Mouse (Mus musculus) spleen, adult 18-20 months (tissue): ENCODE results near the gene Crybg1.

Experiments
- DNase-seq, 2 experiments: peaks; one replicate each; pipeline ENCODE4 v3.0.0; 2022; ENCODE audit warnings: mixed read lengths in 2 of 2

Crybg1 gene

DNA sequence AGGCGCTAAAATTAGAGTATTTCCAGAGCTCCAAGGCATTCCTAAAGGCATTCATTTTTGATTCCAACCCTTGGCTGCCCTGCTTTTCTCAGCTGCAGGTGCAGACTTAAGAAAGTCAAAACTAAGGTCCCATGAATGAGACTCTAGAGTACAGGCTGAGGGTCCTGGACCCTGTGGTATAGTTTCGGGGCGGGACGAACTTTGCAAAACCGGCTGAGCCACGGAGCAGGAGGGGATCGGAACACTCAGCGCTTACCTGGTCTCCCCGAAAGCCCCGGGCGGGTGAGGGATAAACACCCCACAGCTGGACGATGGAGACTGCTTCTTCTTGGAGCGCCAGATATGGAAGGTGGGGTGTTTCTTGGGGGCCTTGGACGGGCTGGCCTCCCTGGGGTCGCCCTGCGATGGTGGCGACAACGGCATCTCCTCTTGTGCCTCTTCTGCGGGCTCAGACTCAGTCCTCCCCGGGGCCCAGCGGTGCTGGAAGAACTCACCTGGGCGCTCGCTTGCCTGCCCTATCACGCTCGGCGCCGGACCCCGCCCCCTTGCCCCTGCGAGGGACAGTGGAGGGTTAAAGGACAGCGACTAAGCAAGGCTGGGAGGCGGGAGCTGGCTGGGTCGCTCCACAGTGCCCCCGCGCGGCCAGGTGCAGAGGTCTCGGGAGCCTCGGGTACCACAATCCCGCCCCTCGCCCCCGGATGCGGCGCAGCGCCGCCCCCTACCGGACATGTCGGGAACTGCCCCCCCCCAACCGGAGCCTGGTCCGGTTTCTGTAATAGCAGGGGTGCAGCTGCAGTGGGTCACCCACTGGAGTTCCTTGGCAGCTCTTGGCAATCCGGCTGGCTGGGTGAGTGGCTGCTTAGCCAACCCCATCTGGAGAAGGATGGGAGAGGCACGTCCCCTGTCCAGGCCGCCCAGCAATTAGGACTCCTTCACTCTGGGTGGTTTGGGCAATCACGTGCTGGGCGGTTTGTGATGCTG, at the start of gene Crybg1:
Gene Crybg1 (minus strand): TSS at position 517 of the 981 bp plus-strand sequence.
- DNase-seq = peak; percentile 23 to 49

DNA sequence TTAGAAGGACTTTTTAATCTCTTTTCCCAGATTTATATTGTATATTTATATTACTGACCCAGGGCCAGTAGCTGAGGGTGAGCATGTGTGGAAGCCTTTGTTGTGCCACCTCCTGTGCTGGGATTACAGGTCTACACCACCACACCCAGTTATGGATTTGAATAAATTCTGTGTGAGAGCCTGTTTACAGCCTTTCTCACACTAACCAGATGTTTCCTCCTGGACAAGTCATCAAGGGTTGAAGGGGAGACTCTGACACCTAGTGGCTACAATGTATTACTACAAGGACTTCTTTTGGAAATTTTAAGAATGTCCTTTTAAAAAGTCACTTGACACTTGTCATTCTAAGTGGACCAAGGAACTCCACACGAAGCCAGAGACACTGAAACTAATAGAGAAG, 28.7 kb upstream of the Crybg1 start:
- no peak for DNase-seq

DNA sequence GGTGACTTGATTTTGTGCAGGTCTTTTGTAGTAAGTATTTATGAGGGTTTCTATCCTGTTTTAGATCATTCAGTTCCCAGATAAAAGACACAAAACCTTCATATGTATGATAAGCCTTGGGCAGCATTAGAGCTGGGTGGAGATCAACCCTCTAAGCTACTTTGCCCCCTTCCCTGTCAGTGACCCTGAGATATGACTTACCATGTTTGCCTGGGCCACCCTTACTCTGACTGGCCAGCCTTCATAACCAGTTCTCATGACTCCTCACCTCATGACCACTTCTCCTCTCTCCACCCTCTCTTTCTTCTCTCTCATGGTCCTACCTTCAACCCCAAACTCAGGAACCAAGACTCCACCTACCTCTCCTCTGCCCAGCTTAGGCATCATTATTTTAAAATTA, 27.9 kb upstream of the Crybg1 start:
- DNase-seq = no peak

DNA sequence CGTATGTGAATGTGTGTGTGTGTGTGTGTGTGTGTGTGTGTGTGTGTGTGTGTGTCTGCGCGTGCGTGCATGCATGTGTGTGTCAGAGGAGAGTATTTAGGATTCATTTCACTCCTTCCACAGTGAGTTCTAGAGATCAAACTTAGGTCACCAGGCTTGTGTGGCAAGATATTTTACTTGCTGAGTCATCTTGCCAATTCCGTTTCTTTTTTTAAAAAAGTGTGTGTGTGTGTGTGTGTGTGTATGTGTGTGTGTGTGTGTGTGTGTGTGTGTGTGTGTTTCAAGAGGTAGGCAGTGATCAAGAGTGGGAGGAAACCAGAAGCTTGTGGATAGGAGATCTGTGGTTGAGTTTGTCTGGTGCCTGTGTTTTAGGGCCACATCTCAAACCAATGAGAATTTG, 27.5 kb upstream of the Crybg1 start:
- no peak for DNase-seq

DNA sequence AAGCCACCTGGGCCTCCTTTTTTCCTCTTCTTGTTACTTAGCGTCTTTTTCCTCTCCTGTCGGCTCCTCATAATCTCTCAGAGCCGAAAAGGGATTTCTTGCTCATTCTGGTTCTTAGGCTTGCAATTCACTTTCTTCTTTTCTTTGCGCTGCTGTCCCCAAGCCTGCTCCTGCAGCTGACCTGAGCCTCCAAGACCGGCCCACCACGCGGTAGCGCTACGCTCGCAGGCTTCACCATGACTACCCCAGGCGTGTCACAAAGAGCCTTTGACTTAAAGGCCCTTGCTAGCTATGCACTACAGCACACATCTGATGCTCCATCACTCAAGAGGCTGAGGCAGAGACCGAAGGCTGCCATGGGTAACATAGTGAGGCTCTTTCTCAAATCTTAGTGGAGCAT, 21.5 kb upstream of the Crybg1 start:
- DNase-seq = no peak

DNA sequence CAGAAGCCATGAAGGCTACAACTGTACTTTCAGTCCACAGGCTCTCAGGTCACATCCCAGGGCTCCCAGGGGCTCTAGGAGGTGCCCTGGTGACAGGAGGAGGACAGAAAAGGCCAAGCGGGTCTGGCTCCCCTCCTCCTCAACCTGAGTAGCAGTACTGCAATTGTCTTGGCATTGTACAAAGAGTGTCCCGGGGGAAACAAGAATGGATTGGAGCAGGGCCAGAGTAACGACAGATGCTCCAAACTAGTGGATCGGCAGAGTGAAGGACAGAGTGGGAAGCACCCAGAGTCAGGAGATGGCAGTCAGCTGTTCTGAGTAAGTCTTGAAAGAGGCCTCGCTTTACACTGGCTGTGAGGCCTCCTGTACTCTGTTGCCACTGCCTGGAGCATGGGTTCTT, 18.4 kb upstream of the Crybg1 start:
- DNase-seq = no peak

DNA sequence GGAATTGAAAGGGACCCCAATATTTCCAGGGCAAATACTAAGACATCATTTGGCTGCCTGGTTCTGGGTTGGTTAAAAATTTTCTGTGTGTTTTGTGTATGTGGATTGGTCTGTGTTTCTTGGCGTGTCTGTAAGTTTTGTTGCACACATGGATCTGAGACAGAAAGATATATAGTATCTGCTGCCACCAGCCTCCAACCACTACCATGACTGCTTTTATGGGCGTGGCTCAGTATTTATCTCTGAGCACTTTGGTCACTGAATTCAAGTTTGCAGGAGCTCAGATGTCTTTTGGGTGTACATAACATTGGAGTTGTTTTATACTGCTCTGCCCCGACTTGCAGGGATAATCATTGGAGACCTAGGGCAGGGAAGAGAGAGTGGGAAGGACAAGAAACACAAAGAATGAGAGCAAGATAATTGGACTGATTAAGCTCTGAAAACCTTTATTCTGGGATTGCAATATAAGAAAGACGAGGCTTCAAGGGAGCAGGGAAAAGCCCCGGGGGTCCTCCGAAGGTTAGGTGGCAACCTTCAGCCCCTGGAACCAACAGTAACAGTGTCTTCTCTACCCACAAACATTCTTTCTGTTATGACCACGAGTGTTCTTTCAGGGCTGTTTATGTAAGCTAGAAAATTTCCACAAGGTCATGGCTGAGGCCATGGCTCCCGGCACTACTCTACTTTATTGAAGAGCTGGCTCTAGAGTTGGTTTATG, 15.8 kb upstream of the Crybg1 start:
- DNase-seq = no peak

DNA sequence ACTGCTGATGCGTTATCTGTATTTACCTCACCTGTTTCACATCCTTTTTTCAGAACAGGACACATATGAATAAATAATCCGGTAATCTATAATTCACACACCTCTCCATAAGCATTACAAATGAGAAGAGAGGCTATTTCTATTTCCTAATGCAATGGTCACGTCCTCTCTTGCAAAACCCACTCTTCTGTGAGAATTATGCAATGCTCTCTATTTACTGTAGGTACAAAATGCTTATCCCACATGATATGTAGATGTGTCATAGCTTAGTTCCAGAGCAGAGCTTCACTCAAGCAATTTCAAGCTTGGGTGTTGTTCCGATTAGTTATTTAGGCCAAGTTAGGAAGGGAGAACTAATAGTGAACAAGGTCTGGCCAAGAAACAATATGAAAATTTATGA, 14.4 kb upstream of the Crybg1 start:
- DNase-seq = no peak

DNA sequence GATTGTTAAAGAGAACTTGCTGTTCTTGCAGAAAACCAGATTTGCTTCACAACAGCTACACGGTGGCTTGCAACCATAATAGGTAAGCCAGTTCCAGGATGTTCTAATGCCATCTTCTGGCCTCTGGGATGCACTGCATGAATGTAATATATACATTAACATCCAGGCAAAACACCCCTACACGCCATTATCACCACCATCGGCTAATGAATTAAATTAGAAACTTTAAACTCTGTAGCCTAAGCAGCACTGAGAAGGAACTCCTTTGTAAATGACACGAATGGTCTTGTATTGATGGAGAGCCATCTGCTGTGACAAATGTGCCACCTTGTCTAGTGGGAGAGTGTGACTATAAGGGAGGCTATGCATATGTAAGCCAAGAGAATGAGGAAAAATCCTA, 11.5 kb upstream of the Crybg1 start:
- no peak for DNase-seq

DNA sequence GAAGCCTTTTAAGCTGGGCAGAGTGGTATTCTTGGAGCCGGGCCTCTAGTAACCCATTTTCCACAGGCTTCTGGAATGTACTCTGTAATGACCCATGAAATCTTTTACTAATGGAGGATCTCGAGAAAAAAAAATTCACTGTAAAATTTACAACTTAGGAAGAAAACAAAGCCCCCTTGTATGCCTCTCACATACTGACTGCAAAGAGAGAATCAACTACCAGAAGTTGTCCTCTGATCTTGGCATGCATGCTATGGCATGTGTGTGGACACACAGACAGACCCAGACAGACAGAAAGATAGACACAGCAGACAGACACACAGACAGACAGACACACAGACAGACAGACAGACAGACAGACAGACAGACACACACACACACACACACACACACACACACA, 8.8 kb upstream of the Crybg1 start:
- DNase-seq = no peak

DNA sequence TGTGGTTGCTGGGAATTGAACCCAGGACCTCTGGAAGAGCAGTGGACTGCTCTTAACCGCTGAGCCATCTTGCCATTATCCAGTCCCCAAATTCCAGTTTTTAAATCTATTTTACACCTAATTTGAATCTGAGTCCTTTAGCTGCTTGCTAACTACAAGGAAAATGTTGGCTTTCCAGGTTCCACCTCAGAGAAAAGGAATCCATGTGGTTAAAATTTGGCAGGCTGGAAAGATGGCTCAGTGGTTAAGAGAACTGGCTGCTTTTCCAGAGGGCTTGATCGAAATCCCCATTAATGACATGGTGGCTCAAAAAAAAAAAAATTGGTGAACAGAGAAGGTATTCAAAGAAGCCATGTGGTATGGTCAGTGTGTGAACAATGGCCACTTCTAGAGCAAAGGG, 1.8 kb upstream of the Crybg1 start:
- no peak for DNase-seq

DNA sequence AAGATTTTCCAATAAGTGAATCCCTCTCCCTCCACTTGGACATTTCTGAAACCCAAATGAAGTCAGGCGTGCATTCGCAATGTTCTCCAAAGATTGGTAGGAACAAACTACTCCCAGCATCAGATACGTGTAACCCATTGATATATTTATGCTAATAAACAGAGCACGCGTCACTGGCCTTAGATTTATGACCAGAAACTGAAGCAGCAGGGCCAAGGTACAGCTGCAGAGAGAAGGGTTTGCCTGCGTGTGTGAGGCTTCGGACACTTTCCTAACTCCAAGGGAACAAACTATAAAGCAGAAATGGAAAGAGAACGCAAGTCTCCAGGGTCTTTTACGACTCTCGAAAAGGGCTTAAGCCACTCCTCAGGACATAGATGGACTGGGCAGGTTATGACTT, 5.3 kb downstream of the Crybg1 start:
- no peak for DNase-seq

DNA sequence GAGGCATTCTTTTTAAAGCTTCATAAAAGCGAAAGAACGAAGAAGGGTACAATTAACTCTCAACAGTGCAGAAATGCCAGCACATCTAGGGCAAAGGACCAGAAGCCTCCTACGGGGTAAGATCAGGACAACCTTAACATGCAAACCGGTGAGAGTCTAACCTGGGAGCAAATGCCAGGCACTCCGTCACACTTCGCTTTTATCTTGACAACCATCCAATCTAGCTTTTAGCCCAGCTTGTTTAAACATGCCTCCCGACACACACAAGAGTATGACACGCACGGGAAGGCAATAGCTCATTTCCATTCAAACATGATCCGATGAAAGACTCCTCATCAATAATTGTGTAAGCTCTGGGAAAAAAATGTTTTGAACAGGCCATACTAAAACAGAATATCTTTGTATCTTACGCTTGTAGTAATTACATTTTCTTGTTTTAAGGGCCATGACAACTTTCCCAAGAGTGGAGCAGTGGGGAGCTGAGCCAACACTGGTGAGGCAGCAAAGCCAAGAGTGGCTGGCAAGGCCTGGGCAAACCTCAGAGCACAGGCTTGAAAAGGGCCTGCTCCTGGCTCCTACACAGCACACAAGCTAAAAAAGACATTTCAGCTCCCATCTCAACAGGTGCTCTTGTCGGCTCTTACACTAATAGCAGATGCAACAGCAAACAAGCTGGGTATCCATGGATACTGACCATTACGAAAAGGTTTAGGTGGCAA, 10.4 kb downstream of the Crybg1 start:
- no peak for DNase-seq

DNA sequence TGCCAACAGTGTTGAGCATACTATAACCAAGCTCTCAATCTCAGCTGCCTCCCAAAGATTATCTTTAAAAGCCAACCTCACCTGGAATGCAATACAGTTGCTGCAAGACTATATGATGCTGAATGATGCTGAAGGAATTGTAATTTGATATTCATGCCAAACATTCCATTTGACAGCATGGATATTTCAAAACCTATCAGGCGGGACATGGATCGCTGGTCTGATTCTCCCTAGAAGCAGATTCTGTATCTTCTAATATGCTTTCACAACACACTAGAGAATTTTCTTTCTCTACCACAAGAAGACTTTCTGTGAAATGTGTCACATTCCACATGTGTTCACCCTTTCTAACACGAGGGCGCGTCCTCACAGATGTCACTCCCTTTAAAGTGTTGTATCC, 22.6 kb downstream of the Crybg1 start:
- no peak for DNase-seq

DNA sequence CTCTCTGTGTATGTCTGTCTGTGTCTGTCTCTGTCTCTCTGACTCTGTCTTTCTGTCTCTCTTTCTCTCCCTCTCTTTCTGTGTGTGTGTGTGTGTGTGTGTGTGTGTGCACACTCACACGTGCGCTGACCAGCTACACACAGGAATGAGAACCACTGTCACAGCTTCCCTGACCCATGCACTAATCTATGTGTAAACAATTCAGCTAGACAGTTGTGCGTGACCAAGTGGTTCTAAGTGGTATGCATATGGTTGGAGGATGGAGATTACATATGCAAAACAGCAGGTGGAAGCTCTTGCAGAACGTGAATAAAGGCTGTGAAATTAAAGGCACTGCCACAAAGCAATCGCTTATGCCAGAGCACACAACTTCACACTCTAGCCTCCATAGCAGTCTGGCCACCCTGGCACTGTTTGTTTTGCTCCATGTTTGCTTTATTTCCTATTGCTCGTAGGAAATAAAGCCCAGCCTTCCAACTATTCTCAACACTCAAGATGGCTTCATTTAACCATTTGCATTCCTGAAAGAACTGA, 24.2 kb downstream of the Crybg1 start:
- DNase-seq = no peak

DNA sequence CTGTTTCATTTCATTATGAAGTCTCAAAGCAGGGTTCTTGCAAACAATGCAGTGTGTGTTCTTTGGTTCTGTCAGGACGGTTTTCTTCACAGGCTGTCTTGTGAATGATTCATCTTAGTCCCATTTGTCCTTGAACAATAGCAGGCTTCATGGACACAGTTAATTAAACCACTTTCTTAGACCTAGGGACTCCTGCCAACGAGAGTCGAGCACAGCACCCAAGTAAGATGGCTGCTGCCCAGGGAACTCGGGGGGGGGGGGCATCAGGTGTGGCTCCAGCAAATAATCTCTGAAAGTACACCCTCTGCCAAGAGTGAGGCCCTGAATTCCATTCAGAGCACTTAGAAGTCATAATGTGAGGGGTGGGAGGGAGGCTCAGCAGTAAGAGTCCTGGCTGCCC, 30.0 kb downstream of the Crybg1 start:
- no peak for DNase-seq

DNA sequence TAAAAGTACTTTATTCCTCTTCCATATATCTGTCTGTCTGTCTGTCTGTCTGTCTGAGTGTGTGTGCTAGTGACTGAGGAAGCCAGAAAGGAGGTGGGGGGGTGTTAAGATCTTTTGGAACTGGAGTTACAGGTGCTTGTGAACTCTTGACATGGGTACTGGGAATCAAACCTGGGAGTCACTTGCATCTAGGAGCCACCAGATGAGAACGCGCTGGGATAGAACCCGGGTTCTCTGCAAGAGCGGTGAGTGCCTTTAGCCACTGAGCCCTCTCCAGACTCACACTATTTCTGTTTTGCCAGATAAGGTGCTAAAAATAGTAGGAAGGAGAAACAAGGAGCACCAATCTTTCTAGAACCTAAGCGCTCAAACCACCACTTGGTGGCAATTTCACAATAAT, 31.9 kb downstream of the Crybg1 start:
- no peak for DNase-seq

DNA sequence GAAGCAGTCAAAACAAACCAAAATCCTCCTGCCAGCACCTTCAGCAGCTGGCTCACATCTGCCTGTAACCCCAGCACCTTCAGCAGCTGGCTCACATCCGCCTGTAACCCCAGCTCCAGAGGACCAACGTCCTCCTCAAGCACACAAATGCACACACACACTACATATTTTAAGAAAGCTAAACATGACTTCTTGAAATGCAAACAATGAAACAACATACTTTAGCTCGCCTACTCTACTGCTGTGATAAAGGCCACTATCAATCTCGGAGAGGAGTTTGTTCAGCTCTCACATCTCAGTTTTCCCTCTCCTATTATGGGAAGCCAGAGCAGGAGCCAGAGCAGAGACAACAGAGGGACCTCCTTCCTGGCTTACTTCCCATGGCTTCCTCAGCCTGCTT, 34.0 kb downstream of the Crybg1 start:
- DNase-seq = no peak

DNA sequence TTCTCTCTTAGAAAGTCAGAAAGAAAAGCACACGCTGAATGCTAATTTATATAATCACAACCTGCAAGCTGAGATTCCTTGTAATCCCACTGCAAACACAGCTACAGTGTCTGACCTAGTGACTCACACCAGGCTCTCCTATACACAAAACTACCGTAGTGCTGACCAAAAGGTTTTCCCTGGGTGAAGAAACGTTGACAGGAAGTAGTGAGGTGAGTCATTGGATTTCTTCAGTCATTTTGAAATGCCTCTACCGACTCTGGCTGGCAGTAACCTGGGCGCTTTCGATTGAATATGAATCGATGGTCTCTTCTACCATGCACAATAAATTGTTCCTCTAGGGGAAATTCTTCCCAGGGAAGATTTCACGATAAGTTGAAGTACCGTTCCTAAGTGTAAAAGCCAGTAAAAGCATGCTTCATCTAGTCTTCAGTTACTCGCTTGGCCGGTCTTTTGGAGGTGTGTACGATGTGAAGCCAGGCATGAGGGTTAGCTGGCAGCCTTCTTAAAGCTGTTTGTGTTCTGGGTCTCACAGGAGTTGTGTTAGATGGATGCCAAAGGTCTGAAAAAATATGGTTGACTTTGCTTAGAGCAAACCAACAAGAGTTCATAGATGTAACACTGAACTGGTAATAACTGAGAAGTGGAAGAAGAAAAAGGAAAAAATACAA, 36.5 kb downstream of the Crybg1 start:
- no peak for DNase-seq

DNA sequence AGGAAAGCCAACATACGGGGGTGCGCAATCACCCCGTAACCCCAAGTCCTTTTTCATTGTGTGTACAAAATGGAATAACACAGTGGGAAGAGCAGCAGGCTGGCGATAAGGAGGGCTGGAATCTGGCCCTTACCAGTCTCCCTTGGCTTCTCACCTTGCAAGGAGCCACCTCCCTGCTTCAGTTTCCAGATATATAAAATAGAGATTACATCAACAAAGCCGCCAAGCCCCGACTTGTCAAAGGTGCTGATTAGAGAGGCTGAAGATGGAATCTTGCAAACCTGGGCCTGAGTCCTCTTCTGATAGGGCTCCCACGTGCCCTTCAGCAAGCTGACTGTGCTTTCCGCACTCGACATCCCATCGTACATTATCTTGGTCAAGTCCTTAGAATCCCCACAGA, 37.5 kb downstream of the Crybg1 start:
- no peak for DNase-seq

DNA sequence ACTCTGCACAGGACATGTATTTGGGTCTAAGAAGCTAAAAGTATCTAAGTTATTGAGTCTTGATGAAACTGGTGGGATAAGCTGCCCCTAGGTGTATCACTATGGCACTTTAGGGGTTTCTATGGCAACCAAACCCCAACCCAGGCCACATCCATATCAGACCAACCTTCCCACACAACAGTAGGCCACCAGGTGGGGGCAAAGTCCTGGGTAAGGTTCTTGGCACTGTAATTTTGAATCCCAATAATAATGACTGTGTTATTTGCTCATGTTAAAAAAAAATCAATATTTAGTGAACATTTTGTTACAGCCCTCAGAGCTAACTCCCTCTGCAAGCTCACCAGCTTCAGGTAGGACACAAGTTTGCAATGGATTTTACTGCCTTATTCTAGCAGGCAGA, 38.2 kb downstream of the Crybg1 start:
- DNase-seq = no peak

DNA sequence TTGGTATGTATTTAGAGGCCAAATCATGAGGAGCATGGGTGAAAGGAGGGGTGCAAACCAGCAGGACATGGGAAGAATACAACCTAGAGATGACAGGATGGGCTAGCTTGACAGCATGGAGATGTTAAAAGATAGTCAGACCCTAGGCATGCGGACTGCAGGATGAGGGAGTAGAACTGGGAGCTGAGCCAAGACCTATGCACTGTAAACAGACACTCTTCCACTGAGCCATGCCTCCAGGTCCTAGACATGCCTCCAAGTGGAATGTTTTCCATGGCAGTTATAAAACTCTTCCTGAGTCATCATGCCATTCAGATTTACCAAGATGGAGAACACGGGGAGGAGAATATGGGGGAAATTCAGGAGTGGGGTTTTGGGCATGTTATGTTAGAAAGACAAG, 53.9 kb downstream of the Crybg1 start:
- DNase-seq = no peak

DNA sequence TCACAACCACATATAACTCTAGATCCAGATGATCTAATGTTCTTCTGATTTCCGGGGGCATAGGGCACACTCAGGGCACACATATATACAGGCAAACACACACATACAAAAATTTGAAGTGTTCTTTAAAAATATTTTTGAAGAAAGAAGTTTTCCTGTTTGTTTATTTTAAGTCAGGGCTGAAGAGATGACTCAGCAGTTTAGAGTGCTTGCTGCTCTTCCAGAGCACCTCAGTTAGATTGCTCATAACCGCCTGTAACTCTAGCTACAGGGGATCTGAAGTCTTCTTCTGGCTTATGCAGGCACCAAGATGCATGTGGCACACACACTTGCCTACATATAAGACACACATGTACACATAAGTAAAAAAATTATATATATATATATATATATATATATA, 56.9 kb downstream of the Crybg1 start:
- no peak for DNase-seq
